Mouse (Mus musculus) heart, postnatal 0 days (tissue): ENCODE data around the gene Pcyt1a.
"Not testable (repeated sequence)": the region's sequence is repeated elsewhere in the genome, so short reads cannot be mapped to it uniquely, and the experiment has no call there.

Source experiments
- CTCF ChIP-seq: IDR thresholded peaks from 2 replicates; pipeline ENCODE4 v1.5.1; 2016; ENCODE audit warnings: antibody characterized with exemption, control low read depth, low read depth
- EP300 ChIP-seq: IDR thresholded peaks from 2 replicates; pipeline ENCODE4 v1.6.1; 2016; ENCODE audit warnings: antibody characterized with exemption, low read depth

GRCm38 (mm10) chr16:32494371-32494770 lies 63.6 kb downstream of the Pcyt1a start:
- TF ChIP-seq EP300, CTCF: not testable (repeated sequence)
